8 mouse cellular contexts compared by ENCODE assay signal in genomic region chr2:118478833-118479549, GRCm38 (mm10). TPM values are rescaled to one million over a fixed set of nuclear protein-coding genes. Genes with fewer than 3 reads are reported as not detected.
DNase-seq lines count a peak whose midpoint lies in the region; ATAC-seq and TF ChIP-seq lines count a peak whose summit lies in the region.

No protein-coding gene starts in this region.

- no peak for TF ChIP-seq CTCF in thymus, adult 2 months (IDR thresholded peaks at IDR 0.05; ENCODE audit: borderline replicate concordance, control insufficient read depth, extremely low read depth, insufficient read depth, low read length, poor library complexity)

- peaks cover 18% of the 10 kb centered on the region for H3K4me1 ChIP-seq in thymus, adult 2 months (replicated peaks; ENCODE audit: control insufficient read depth, insufficient read depth, low read length)
- H3K4me1 ChIP-seq in limb, embryonic 10.5 days: peaks cover 14% of the 10 kb centered on the region
- peaks cover 16% of the 10 kb centered on the region for H3K4me1 ChIP-seq in neural tube, embryonic 13.5 days (replicated peaks)

- peak overlapping the region; percentile 95 for H3K9ac ChIP-seq in neural tube, embryonic 13.5 days

- H3K4me3 ChIP-seq in thymus, adult 2 months (ENCODE audit: control insufficient read depth, insufficient read depth, low read length): peak overlapping the region; percentile 64
- peak overlapping the region; percentile 95 for H3K4me3 ChIP-seq in limb, embryonic 10.5 days
- peak overlapping the region; percentile 94 for H3K4me3 ChIP-seq in neural tube, embryonic 13.5 days

- WGBS in thymus, adult 2 months: 1% methylated on average over 52 of the region's 52 CpGs
- 3% methylated on average over 51 of the region's 52 CpGs for WGBS in limb, embryonic 10.5 days
- WGBS in neural tube, embryonic 13.5 days: 4% methylated on average over 48 of the region's 52 CpGs

- H3K9me3 ChIP-seq in limb, embryonic 10.5 days (replicated peaks): no peaks in the 10 kb centered on the region
- no peaks in the 10 kb centered on the region for H3K9me3 ChIP-seq in neural tube, embryonic 13.5 days

- peak; percentile 21 for DNase-seq in cerebellum, adult 9-10 months
- DNase-seq in cerebellum, adult 11 months: no peak
- no peak for DNase-seq in thymus, adult 2 months
- no peak for DNase-seq in thymus, postnatal 10 days (ENCODE audit: low spot score in 2 of 2)
- DNase-seq in limb, embryonic 10.5 days (ENCODE audit: low spot score): no peak
- DNase-seq in layer of hippocampus, postnatal 36 days: no peak
- DNase-seq in yolk sac, embryonic 10.5 days (ENCODE audit: low spot score): no peak

- H3K4me2 ChIP-seq in neural tube, embryonic 13.5 days: peak overlapping the region; percentile 79

- H3K27ac ChIP-seq in thymus, adult 2 months (ENCODE audit: control insufficient read depth, insufficient read depth, low read length): no peak overlapping the region
- peak overlapping the region; percentile 84 for H3K27ac ChIP-seq in limb, embryonic 10.5 days
- peak overlapping the region; percentile 84 for H3K27ac ChIP-seq in neural tube, embryonic 13.5 days (replicated peaks)

- ATAC-seq in neural tube, embryonic 13.5 days (ENCODE audit: low read depth): no peak; the same call in none of the 2 replicates

- no peak for TF ChIP-seq POLR2A in thymus, adult 2 months (IDR thresholded peaks at IDR 0.05; ENCODE audit: control insufficient read depth, extremely low read depth, insufficient read depth, low read length, poor library complexity)

- peaks cover 23% of the 10 kb centered on the region for H3K36me3 ChIP-seq in thymus, adult 2 months (ENCODE audit: control insufficient read depth, insufficient read depth, low read length)
- H3K36me3 ChIP-seq in limb, embryonic 10.5 days: peaks cover 38% of the 10 kb centered on the region
- peaks cover 31% of the 10 kb centered on the region for H3K36me3 ChIP-seq in neural tube, embryonic 13.5 days

- H3K27me3 ChIP-seq in thymus, adult 2 months (ENCODE audit: control insufficient read depth, insufficient read depth, low read length): no peaks in the 10 kb centered on the region
- H3K27me3 ChIP-seq in limb, embryonic 10.5 days (ENCODE audit: low read depth, poor library complexity, severe bottlenecking): no peaks in the 10 kb centered on the region
- no peaks in the 10 kb centered on the region for H3K27me3 ChIP-seq in neural tube, embryonic 13.5 days

RNA-seq across cellular contexts. Expression of gene Srp14, which starts 0.5 kb away (rescaled TPM):
- polyA plus RNA-seq in thymus, adult 2 months (2012; rRNA removed): 59.9 and 82.7 TPM in 2 replicates
- 227 and 232 TPM in 2 replicates for polyA plus RNA-seq in limb, embryonic 10.5 days (2016; fragmentation: Nextera tagmentation; extraction: Ambion mirVana)
- 367 and 393 TPM in 2 replicates for polyA plus RNA-seq in neural tube, embryonic 13.5 days (2015; fragmentation: Nextera tagmentation; extraction: Ambion mirVana)
- 100 to 1,000 TPM; 168 to 197 TPM for total RNA-seq in layer of hippocampus, postnatal 36 days (2021)
